Mouse (Mus musculus) liver, embryonic 13.5 days (tissue): ENCODE results near the gene Itga2. TPM values are rescaled to one million over a fixed set of nuclear protein-coding genes. Genes with fewer than 3 reads are reported as not detected.

Source experiments
- ATAC-seq: fragments of 200-750 bp; cut with Nextera tagmentation; 2 replicates; pipeline ENCODE4 v1.8.0; 2017; ENCODE audit warnings: low read depth, mild to moderate bottlenecking, moderate number of reproducible peaks, moderate library complexity
- DNase-seq: peaks from one replicate; pipeline ENCODE4 v3.0.0; 2022
- H3K27ac ChIP-seq: fragments of 300-500 bp; sonication (generic); 2 replicates; pipeline ENCODE4 v1.5.1; 2015; ENCODE audit warnings: moderate library complexity, mild to moderate bottlenecking, inconsistent platforms
- H3K27me3 ChIP-seq: fragments of 300-500 bp; sonication (generic); 2 replicates; pipeline ENCODE4 v1.6.1; 2015; ENCODE audit warnings: mild to moderate bottlenecking, inconsistent platforms
- H3K36me3 ChIP-seq: fragments of 300-500 bp; sonication (generic); 2 replicates; pipeline ENCODE4 v1.6.1; 2015; ENCODE audit warnings: mild to moderate bottlenecking, inconsistent platforms
- H3K4me1 ChIP-seq: fragments of 300-500 bp; sonication (generic); replicated peaks from 2 replicates; pipeline ENCODE4 v1.6.1; 2015; ENCODE audit warnings: inconsistent platforms
- H3K4me2 ChIP-seq: fragments of 300-500 bp; sonication (generic); 2 replicates; pipeline ENCODE4 v1.6.1; 2015; ENCODE audit warnings: inconsistent platforms, mild to moderate bottlenecking, moderate library complexity
- H3K4me3 ChIP-seq: fragments of 300-500 bp; sonication (generic); replicated peaks from 2 replicates; pipeline ENCODE4 v1.5.1; 2015; ENCODE audit warnings: mild to moderate bottlenecking, inconsistent platforms
- H3K9ac ChIP-seq: fragments of 300-500 bp; sonication (generic); 2 replicates; pipeline ENCODE4 v1.6.1; 2015; ENCODE audit warnings: mild to moderate bottlenecking, inconsistent platforms
- H3K9me3 ChIP-seq: fragments of 300-500 bp; sonication (generic); replicated peaks from 2 replicates; pipeline ENCODE4 v1.6.1; 2016; ENCODE audit warnings: inconsistent platforms
- WGBS: fragments of 180-500 bp; shearing (Covaris S2); methylation state at CpG from one replicate; pipeline ENCODE4 v1.1.7; 2015; ENCODE audit not compliant: insufficient replicate concordance; 5-methylcytosine and 5-hydroxymethylcytosine counted together
- polyA plus RNA-seq: library from polyadenylated mRNA; unstranded; fragments of >200 nt; fragmentation: Nextera tagmentation; extraction: Ambion mirVana; gene quantifications from 2 replicates; pipeline ENCODE4 v1.2.1, GENCODE M21; 2015

Gene Itga2
- polyA plus RNA-seq = 0.76 and 0.82 TPM in 2 replicates

- H3K27me3 ChIP-seq = no peaks in the 10 kb centered on the region
- ATAC-seq (peak; percentile 72), DNase-seq (peak; percentile 5)
- WGBS = 4% methylated on average over 28 of the region's 28 CpGs
- peak within 1 kb of the TSS; percentile 55 for H3K4me3 ChIP-seq
- H3K4me2 ChIP-seq = peak within 1 kb of the TSS; percentile 63
- H3K4me1 ChIP-seq = 0 out of 2 replicates have a peak, but pooled peaks cover 2% of the 10 kb centered on the region
- H3K9ac ChIP-seq = no peak within 1 kb of the TSS; the same call in 1 of the 2 replicates
- no peak within 1 kb of the TSS for H3K27ac ChIP-seq
- H3K9me3 ChIP-seq = no peaks in the 10 kb centered on the region
- no peaks in the 10 kb centered on the region for H3K36me3 ChIP-seq
Measured at GRCm38 (mm10) chr13:114931775-114932294, at the start of gene Itga2. Itga2 (minus strand) TSS chr13:114932100.

DNA sequence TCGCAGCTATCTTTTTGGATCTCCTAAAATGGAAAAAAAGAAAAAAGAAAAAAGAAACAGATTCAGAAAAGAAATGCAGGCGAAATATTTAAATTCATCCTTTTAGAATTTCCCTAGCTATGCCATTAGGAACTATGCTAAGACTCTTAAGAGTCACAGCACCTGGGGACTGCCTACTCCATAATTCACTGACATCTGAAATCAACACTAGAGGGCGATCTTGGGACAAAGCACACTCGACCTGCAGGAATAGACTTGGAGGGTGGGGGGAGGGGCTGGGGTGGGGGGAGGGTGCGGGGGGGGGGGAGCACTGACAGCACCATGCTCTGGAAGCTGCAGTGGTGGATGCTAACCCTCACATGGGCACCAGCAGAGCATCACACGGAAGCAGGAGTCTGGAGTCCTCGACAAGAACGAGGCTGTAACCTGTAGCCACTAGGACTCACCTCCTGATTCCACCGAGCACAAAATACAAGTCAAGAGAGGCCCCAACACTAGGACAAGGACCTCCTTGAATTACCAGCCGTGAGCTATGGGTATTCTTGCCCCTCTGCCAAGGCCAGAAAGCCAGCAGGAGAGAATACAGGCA lies 49.0 kb upstream of the Itga2 start:
- DNase-seq (no peak), ATAC-seq (no peak)
- Histone ChIP-seq H3K27me3 (no peaks in the 10 kb centered on the region), H3K9ac (no peak overlapping the region), H3K36me3 (no peaks in the 10 kb centered on the region), H3K4me2 (no peak overlapping the region), H3K27ac (no peak overlapping the region), H3K9me3 (no peaks in the 10 kb centered on the region), H3K4me3 (no peak overlapping the region), H3K4me1 (no peaks in the 10 kb centered on the region)
- WGBS = 35% methylated on average over 10 of the region's 10 CpGs

GRCm38 (mm10) chr13:114974484-114975042 lies 42.7 kb upstream of the Itga2 start:
- DNase-seq (no peak), ATAC-seq (no peak)
- Histone ChIP-seq H3K4me2 (no peak overlapping the region), H3K4me1 (no peaks in the 10 kb centered on the region), H3K27me3 (no peaks in the 10 kb centered on the region), H3K9ac (no peak overlapping the region), H3K36me3 (no peaks in the 10 kb centered on the region), H3K27ac (no peak overlapping the region), H3K4me3 (no peak overlapping the region), H3K9me3 (no peaks in the 10 kb centered on the region)
- WGBS = 59% methylated on average over 6 of the region's 6 CpGs

DNA sequence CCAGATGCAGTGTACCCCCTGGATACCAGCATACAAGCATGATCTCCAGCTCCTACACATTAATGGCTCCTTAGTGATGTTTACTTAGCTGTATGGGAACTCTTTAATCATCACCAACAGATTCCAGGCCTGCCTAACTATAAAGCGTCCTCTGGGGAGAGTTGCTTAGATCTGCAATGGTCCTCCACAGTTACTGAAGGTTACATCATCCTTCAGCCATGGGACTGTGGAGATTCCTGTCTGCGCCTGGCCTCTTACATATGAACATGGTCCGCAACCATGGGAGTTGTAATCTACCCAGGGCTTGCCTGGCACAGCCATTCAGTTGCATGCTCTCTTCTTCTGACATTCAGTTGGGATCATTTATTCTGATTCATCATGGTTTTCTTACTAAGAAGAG lies 40.0 kb upstream of the Itga2 start:
- Histone ChIP-seq H3K27me3 (no peaks in the 10 kb centered on the region), H3K4me2 (no peak overlapping the region), H3K4me1 (no peaks in the 10 kb centered on the region), H3K9me3 (no peaks in the 10 kb centered on the region), H3K9ac (no peak overlapping the region), H3K27ac (no peak overlapping the region), H3K36me3 (no peaks in the 10 kb centered on the region), H3K4me3 (no peak overlapping the region)
- 83% methylated on average over 3 of the region's 3 CpGs for WGBS
- DNase-seq (no peak), ATAC-seq (no peak)

DNA sequence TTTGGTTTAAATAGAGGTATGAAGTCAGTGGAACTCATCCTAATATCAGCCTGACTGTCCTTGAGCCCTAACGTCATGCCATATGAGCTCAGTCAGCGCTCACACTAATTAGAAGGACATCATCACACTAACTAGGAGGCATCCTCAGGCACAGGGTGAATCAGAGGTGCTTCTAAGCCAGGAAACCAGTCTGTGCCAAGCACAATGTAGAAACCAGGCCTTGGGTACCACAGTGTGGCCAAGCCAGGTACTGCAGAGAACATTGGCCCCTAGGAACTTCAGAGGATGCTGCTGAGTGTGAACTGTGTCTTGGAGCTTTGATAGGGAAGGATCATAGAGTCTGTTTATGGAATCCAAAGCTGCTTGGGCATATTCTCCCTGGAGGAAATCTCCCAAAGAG lies 32.3 kb upstream of the Itga2 start:
- no peaks in the 10 kb centered on the region for H3K9me3 ChIP-seq
- H3K27ac ChIP-seq = no peak overlapping the region
- no peaks in the 10 kb centered on the region for H3K36me3 ChIP-seq
- no peak overlapping the region for H3K4me2 ChIP-seq
- H3K4me1 ChIP-seq = no peaks in the 10 kb centered on the region
- H3K4me3 ChIP-seq = no peak overlapping the region
- no peak overlapping the region for H3K9ac ChIP-seq
- peak; percentile 20 for DNase-seq
- WGBS = 29% methylated on average over 2 of the region's 2 CpGs
- H3K27me3 ChIP-seq = no peaks in the 10 kb centered on the region
- ATAC-seq = peak; percentile 58

DNA sequence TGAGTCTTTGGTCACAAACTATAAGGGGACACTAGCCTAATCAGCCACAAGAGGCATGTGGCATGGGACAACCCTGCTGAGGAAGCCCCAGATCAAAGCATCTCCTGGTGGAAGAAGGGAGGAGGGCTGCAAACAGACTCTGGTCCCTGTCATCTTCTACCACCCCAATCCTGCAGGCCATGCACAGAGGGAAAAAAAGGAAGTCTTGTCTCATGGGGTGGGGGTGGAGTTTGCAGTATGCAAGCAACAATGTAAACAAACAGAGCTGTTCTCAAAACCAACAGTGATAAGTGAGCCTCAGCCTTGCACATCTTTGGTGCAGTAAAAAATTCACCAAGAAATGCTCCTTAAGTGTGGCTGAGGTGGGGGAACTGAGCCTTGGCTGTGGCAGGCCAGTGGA lies 22.6 kb upstream of the Itga2 start:
- Histone ChIP-seq H3K27me3 (no peaks in the 10 kb centered on the region), H3K36me3 (no peaks in the 10 kb centered on the region), H3K4me1 (peaks cover 3% of the 10 kb centered on the region; the same call in 1 of the 2 replicates), H3K9ac (no peak overlapping the region), H3K4me2 (no peak overlapping the region), H3K4me3 (no peak overlapping the region), H3K27ac (no peak overlapping the region), H3K9me3 (no peaks in the 10 kb centered on the region)
- no peak for DNase-seq
- ATAC-seq = no peak

- DNase-seq = no peak
- Histone ChIP-seq H3K4me1 (0 out of 2 replicates have a peak, but pooled peaks cover 2% of the 10 kb centered on the region), H3K27ac (no peak overlapping the region), H3K27me3 (no peaks in the 10 kb centered on the region), H3K4me3 (no peak overlapping the region), H3K36me3 (no peaks in the 10 kb centered on the region), H3K9ac (no peak overlapping the region), H3K9me3 (no peaks in the 10 kb centered on the region), H3K4me2 (no peak overlapping the region)
- 55% methylated on average over 7 of the region's 7 CpGs for WGBS
- ATAC-seq = no peak
Measured at GRCm38 (mm10) chr13:114933541-114933940, 1.6 kb upstream of the Itga2 start.

DNA sequence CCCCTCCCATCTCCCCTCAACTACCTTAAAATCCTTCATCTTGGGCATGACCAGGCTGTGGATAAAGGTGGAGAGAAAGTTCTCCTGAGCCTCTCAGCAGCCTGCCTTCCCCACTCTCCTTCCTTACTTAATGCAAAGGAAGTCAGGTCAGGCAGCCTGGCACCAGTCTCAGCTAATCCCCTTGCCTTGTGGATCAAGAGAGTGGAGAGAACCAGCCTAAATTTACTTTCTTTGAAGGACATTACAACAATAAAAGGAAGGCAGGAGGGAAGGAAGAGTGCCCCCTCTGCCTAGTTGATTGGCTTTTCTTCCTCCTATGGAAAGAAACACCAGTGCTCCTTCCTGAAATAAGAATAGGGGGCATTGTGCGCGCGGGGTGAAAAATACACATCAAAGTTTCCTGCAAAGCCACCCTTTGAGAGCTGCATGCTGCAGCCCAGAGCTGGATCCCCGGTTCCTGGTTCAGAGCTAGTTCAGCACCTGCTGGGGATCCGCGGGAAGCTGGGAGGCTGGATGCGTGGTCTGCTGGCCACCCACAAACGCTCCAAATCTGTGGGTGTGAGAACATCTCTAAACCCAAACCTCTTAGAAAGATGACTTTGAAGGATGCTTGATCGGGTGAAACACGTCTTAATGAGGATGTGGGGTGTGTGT lies 777 bp downstream of the Itga2 start:
- Histone ChIP-seq H3K9me3 (no peaks in the 10 kb centered on the region), H3K9ac (no peak overlapping the region; the same call in 1 of the 2 replicates)

GRCm38 (mm10) chr13:114924785-114925184 lies 7.1 kb downstream of the Itga2 start:
- Histone ChIP-seq H3K9ac (no peak overlapping the region), H3K4me1 (peaks cover 5% of the 10 kb centered on the region; the same call in 1 of the 2 replicates), H3K27me3 (no peaks in the 10 kb centered on the region), H3K4me3 (no peak overlapping the region), H3K36me3 (no peaks in the 10 kb centered on the region), H3K27ac (no peak overlapping the region), H3K4me2 (no peak overlapping the region), H3K9me3 (no peaks in the 10 kb centered on the region)
- ATAC-seq (0 out of 2 replicates have a peak, but pooled peaks have one; percentile 18), DNase-seq (no peak)
- 4% methylated on average over 1 of the region's 1 CpGs for WGBS

More for the DNA sequence above, 777 bp downstream of the Itga2 start:
- no peak overlapping the region for H3K27ac ChIP-seq
- 2% methylated on average over 10 of the region's 10 CpGs for WGBS
- no peaks in the 10 kb centered on the region for H3K27me3 ChIP-seq
- H3K4me2 ChIP-seq = peak overlapping the region; percentile 63
- ATAC-seq (no peak; the same call in 1 of the 2 replicates), DNase-seq (no peak)
- H3K36me3 ChIP-seq = no peaks in the 10 kb centered on the region
- peak overlapping the region; percentile 55 for H3K4me3 ChIP-seq
- H3K4me1 ChIP-seq = 0 out of 2 replicates have a peak, but pooled peaks cover 2% of the 10 kb centered on the region

DNA sequence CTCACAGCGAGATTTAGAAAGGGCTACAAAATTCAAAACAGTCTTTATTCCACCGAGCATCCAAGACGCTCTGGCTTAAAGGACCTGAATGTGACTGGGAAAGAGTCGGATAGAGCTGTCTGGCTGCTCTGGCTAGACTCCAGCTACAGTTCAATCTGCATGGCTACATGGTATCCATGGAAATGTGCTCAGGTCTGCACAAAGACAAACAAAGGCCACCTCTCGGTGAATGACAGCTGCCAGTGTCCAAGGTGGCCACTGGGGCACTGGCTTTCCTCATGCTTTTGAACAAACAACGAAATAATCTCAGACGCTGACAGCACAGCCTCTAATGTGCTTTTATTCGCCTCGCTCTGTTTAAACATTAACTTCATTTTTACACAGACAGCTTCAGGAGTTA lies 8.6 kb downstream of the Itga2 start:
- DNase-seq (no peak), ATAC-seq (peak; percentile 69)
- H3K4me1 ChIP-seq = peaks cover 5% of the 10 kb centered on the region; the same call in 1 of the 2 replicates
- no peak overlapping the region for H3K4me3 ChIP-seq
- no peaks in the 10 kb centered on the region for H3K27me3 ChIP-seq
- no peak overlapping the region for H3K4me2 ChIP-seq
- no peaks in the 10 kb centered on the region for H3K9me3 ChIP-seq
- no peak overlapping the region for H3K9ac ChIP-seq
- 66% methylated on average over 9 of the region's 9 CpGs for WGBS
- no peak overlapping the region for H3K27ac ChIP-seq
- H3K36me3 ChIP-seq = no peaks in the 10 kb centered on the region

GRCm38 (mm10) chr13:114915767-114916166 lies 16.1 kb downstream of the Itga2 start:
- H3K27me3 ChIP-seq = no peaks in the 10 kb centered on the region
- no peak overlapping the region for H3K9ac ChIP-seq
- no peak for DNase-seq
- no peaks in the 10 kb centered on the region for H3K36me3 ChIP-seq
- ATAC-seq = peak; percentile 70
- no peak overlapping the region for H3K27ac ChIP-seq
- H3K4me1 ChIP-seq = peaks cover 8% of the 10 kb centered on the region; the same call in 1 of the 2 replicates
- no peaks in the 10 kb centered on the region for H3K9me3 ChIP-seq
- no peak overlapping the region for H3K4me3 ChIP-seq
- H3K4me2 ChIP-seq = no peak overlapping the region
- WGBS = 25% methylated on average over 5 of the region's 5 CpGs
